Mouse (Mus musculus): ENCODE results near the gene Ntn3. TPM values are rescaled to one million over a fixed set of nuclear protein-coding genes. Genes with fewer than 3 reads are reported as not detected.

Gene Ntn3
- 1 to 10 TPM; 1.5 to 2.9 TPM for total RNA-seq (2021)
- long read RNA-seq, experiment 1, full-length matches to known transcripts, result 3 of 3 reads
- long read RNA-seq, experiment 1, partial matches to known transcripts, result 0 of 3 reads
- long read RNA-seq, experiment 1, other reads (novel, unspliced or antisense), result 0 of 3 reads
- long read RNA-seq, experiment 2, full-length matches to known transcripts, result 1 of 1 reads
- long read RNA-seq, experiment 2, partial matches to known transcripts, result 0 of 1 reads
- long read RNA-seq, experiment 2, other reads (novel, unspliced or antisense), result 0 of 1 reads

GRCm38 (mm10) chr17:24209043-24209915 is at the start of gene Ntn3:
Ntn3 (minus strand) TSS chr17:24209531.
- DNase-seq, result peak; percentile 52 to 71

- peak; percentile 32 to 35 for DNase-seq
Measured at GRCm38 (mm10) chr17:24258981-24259380, 49.6 kb upstream of the Ntn3 start.

DNA sequence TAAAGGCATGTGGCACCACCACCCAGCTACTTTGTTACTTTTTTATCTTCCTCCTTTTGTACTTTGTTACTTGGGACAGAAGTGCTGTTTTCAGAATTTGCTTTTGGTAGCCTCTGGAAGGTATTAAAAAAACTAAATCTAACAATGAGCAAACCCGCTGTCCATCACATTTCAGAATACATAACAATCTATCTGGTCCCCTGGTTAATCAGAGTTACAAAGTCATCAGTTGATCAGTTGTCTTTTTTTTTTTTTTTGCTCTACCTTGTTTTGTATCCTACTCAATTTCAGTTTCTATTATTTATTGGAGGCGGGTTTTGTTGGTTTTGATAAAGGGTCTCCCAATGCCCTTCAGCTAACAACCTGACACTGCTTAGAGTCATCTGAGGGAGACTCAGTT is 43.0 kb upstream of the Ntn3 start:
- DNase-seq, result no peak

DNA sequence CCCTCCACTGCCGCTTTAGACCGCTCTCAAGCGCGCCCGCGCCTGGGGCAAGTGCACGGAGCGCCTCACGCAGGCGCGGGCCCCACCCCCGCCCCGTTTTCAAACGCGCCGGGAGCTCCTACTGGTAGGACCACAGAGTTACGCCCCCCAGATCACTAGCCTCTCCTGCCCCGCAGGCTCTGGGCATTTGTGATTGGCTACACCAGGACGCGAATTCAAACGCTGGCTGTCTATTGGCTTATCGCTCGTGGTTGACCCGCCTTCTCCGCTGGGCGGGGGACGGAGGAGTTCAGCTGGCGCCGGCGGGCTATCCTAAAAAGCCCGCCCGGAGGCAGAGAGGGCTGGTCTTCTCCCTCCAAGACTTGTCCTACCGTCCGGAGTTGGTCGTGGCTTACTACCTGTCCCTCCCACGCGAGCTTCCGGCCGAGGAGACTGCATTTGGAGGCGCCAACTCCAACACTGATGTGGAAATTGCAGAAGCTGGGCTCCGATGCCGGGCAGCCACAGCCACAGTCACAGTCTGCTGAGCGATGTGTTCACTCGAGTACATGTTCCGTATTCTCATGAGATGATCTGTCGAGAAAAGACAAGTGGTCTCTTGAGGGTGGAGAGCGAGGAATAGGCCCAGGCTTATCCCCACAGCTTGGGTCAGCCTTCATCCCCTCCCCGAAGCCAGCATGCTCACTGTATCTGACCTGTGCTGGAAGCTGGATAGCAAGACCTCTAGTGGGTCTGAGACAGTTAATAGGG is 42.2 kb upstream of the Ntn3 start, which contains the start of gene Ccnf:
TSS of gene Ccnf (minus strand) at position 165 of the 750 bp plus-strand sequence.
- DNase-seq, result peak; percentile 98

DNA sequence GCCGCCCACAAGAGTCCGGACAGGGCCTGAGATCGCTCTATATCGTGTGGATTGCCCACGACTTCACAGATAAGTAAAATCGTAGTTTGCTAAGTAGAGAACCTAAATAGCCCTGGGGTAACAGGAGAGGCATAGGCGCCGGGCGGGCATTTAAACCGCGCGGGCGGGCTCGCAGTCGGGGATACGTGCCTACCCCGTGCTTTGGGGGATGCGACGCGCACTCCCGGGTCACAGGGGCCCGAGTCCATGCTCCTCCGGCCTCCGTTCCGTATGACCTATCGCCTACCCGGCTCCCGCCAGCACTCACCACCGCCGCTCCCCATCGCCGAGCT is 41.6 kb upstream of the Ntn3 start:
- DNase-seq, result no peak

- DNase-seq, result no peak
Measured at GRCm38 (mm10) chr17:24248641-24249040, 39.3 kb upstream of the Ntn3 start.

GRCm38 (mm10) chr17:24244061-24244460 is 34.7 kb upstream of the Ntn3 start:
- no peak for DNase-seq

GRCm38 (mm10) chr17:24243311-24243969 is 34.1 kb upstream of the Ntn3 start:
- peak; percentile 31 to 34 for DNase-seq

DNA sequence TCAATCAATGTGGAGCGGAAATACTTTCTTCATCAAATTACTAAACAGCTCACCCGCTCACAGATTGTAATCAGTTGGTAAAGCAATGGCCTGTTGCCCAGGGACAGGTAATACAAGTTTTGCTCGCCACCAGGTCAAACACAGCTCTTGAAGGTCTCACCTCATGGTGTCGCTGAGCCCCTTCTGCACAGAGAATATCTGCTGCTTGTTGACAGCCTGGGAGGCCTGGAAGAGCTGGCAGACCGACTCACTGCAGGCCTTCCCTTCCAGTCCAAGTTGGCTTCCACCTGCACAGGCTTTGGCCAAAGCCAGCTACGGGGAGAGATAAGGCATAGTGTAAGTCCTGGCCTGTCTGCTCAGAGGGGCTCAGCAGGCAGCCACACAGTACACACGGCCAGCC is 27.6 kb upstream of the Ntn3 start:
- no peak for DNase-seq

DNA sequence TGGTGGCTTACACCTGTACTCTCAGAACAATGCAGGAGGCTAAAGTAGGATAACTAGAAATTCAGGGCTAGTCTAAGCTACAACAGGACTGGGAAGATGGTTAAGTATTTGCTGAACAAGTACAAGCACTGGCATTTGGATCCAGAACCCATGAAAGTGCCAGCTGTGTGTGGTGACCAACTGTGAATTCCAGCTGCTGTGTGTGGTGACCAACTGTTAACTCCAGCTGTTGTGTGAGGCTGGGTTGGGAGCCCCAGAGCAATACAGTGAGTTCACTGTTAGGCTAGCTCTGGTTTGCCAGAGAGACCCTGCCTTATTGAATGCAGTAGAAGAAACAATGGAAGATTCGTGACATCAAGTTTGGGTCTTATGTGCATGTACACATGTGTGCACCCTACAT is 27.1 kb upstream of the Ntn3 start:
- DNase-seq, result no peak

DNA sequence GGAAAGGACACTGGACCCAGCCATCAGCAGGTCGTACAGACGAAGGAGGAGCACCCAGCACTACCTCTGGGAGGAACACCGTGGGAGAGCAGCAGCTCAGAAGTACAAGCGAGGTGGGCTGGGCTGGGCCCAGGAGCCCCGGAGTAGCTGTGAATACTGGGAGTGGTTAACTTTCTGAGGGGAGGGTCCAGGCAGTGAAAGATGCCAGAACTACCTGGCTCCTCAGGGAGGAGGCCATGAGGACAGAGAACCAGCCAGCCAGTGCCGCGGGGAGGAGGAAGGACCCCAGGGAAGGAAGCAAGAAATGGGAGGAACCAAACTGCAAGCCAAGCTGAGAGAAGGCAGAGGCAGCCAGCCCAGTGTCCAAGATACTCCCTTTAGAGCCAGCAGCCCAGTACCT is 18.6 kb upstream of the Ntn3 start:
- DNase-seq, result no peak

GRCm38 (mm10) chr17:24226721-24227120 is 17.4 kb upstream of the Ntn3 start:
- no peak for DNase-seq

DNA sequence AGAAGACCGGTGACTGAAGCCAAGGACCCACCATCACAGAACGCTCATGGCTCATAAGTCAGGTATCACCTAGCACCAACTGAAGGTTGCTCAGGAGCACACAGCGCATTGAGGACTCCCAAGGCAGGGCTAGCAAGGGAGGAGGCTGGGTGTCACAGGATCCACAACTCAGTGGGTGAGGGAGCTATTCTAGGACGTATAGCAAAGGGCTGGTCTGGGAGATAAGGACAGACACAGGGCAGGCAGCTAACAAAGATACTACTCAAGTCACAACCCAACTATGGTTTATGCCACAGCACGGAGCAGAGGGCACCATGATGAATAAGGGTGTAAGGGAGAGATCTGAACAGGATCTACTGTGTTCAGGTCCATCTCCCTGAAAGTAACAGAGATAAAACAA is 16.5 kb upstream of the Ntn3 start:
- DNase-seq, result no peak

- no peak for DNase-seq
Measured at GRCm38 (mm10) chr17:24224741-24225140, 15.4 kb upstream of the Ntn3 start.

- DNase-seq, result no peak
Measured at GRCm38 (mm10) chr17:24223513-24223912, 14.2 kb upstream of the Ntn3 start.

DNA sequence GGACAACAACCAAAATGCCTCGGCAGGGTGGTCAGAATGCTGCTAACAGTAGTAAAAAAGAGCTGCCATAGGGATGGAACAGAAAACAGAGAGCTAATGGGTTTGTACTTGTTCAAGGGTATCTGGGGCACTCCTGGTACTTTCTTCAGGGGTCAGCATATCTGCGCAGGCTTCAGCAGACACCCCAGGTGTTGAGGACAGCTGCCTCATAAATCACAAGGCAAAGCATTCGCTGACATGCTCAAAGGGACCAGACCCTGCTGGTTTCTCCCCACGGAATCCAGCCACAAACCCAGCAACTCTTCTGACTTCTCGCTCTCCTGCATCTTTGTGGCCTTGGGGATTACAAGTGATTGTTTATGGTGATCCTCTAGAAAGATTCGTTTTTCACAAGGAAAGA is 13.3 kb upstream of the Ntn3 start:
- no peak for DNase-seq

GRCm38 (mm10) chr17:24220435-24221411 is 11.4 kb upstream of the Ntn3 start, which contains the start of gene Tedc2:
Tedc2 (minus strand) TSS chr17:24220851.
- DNase-seq, result peak; percentile 97 to 98

DNA sequence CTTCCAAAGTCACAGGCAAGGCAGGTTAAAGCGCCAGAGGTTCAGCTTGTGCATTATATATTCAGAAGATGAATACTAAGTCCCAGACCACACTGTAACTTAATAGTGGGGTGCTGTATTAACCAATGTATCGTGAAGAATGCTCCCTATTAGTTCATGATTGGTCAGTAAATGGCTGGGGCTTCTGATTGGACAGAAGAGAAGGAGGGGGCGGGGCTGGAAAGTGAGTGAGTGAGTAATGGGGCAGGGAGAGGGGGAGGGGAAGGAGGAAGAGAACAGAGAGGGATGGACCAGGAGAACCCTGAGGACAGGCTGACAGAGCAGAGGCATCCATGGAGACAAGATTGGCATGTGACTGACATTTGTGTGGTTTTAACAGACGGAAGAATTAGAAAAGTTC is 7.5 kb upstream of the Ntn3 start:
- no peak for DNase-seq

- DNase-seq, result no peak
Measured at GRCm38 (mm10) chr17:24213186-24213585, 3.9 kb upstream of the Ntn3 start.

- DNase-seq, result no peak
Measured at GRCm38 (mm10) chr17:24212441-24213018, 3.2 kb upstream of the Ntn3 start.
